Mouse (Mus musculus): ENCODE data around the gene Dnaja4. TPM values are rescaled to one million over a fixed set of nuclear protein-coding genes. Genes with fewer than 3 reads are reported as not detected.

Dnaja4 gene
- polyA plus RNA-seq, 1 experiment from 2014 or later, result 3.1 TPM

GRCm38 (mm10) chr9:54705561-54705960 is 6.9 kb downstream of the Dnaja4 start:
- H3K4me1 ChIP-seq, result peaks cover 22% of the 10 kb centered on the region
- peaks cover 2% of the 10 kb centered on the region; the same call in 1 of the 2 replicates for H3K36me3 ChIP-seq (replicated peaks)
- peaks cover 25% of the 10 kb centered on the region for H3K27me3 ChIP-seq (ENCODE audit: poor library complexity, severe bottlenecking)
- no peak overlapping the region for H3K27ac ChIP-seq
- no peaks in the 10 kb centered on the region for H3K9me3 ChIP-seq
- no peak overlapping the region for H3K4me3 ChIP-seq
- DNase-seq (ENCODE audit: extremely low spot score, low spot score), result no peak
- 83% methylated on average over 1 of the region's 1 CpGs for WGBS

- Histone ChIP-seq H3K9me3 (no peaks in the 10 kb centered on the region), H3K4me1 (peaks cover 16% of the 10 kb centered on the region), H3K27me3 (ENCODE audit: poor library complexity, severe bottlenecking) (peaks cover 6% of the 10 kb centered on the region; the same call in 1 of the 2 replicates), H3K36me3 (replicated peaks) (peaks cover 21% of the 10 kb centered on the region), H3K27ac (no peak overlapping the region), H3K4me3 (no peak overlapping the region)
- DNase-seq (ENCODE audit: extremely low spot score, low spot score), result no peak
- WGBS, result 60% methylated on average over 8 of the region's 8 CpGs
These were observed 8.8 kb downstream of the Dnaja4 start for GRCm38 (mm10) chr9:54707288-54707999.

- no peak overlapping the region for H3K4me3 ChIP-seq
- H3K4me1 ChIP-seq, result peaks cover 13% of the 10 kb centered on the region
- DNase-seq (ENCODE audit: extremely low spot score, low spot score), result no peak
- WGBS, result 91% methylated on average over 5 of the region's 5 CpGs
- no peak overlapping the region for H3K27ac ChIP-seq
- no peaks in the 10 kb centered on the region for H3K9me3 ChIP-seq
- H3K27me3 ChIP-seq (ENCODE audit: poor library complexity, severe bottlenecking), result 0 out of 2 replicates have a peak, but pooled peaks cover 3% of the 10 kb centered on the region
- H3K36me3 ChIP-seq (replicated peaks), result peaks cover 27% of the 10 kb centered on the region
These were observed 9.4 kb downstream of the Dnaja4 start for GRCm38 (mm10) chr9:54708085-54708484.

GRCm38 (mm10) chr9:54715776-54716175 is 17.1 kb downstream of the Dnaja4 start:
- Histone ChIP-seq H3K27me3 (ENCODE audit: poor library complexity, severe bottlenecking) (no peaks in the 10 kb centered on the region), H3K27ac (no peak overlapping the region), H3K36me3 (replicated peaks) (peaks cover 100% of the 10 kb centered on the region), H3K4me1 (no peaks in the 10 kb centered on the region), H3K9me3 (no peaks in the 10 kb centered on the region), H3K4me3 (no peak overlapping the region)
- WGBS, result 91% methylated on average over 3 of the region's 3 CpGs
- no peak for DNase-seq (ENCODE audit: extremely low spot score, low spot score)

GRCm38 (mm10) chr9:54717527-54717926 is 18.9 kb downstream of the Dnaja4 start:
- Histone ChIP-seq H3K27ac (no peak overlapping the region), H3K27me3 (ENCODE audit: poor library complexity, severe bottlenecking) (no peaks in the 10 kb centered on the region), H3K36me3 (replicated peaks) (peaks cover 97% of the 10 kb centered on the region), H3K4me3 (no peak overlapping the region), H3K4me1 (no peaks in the 10 kb centered on the region), H3K9me3 (no peaks in the 10 kb centered on the region)
- WGBS, result 87% methylated on average over 3 of the region's 3 CpGs
- no peak for DNase-seq (ENCODE audit: extremely low spot score, low spot score)

- WGBS, result 90% methylated on average over 7 of the region's 7 CpGs
- DNase-seq (ENCODE audit: extremely low spot score, low spot score), result no peak
- Histone ChIP-seq H3K27me3 (ENCODE audit: poor library complexity, severe bottlenecking) (no peaks in the 10 kb centered on the region), H3K36me3 (replicated peaks) (peaks cover 97% of the 10 kb centered on the region), H3K9me3 (no peaks in the 10 kb centered on the region), H3K27ac (no peak overlapping the region), H3K4me3 (no peak overlapping the region), H3K4me1 (no peaks in the 10 kb centered on the region)
These were observed 23.5 kb downstream of the Dnaja4 start for GRCm38 (mm10) chr9:54722156-54722555.

- WGBS, result 95% methylated on average over 4 of the region's 4 CpGs
- Histone ChIP-seq H3K27ac (no peak overlapping the region), H3K36me3 (replicated peaks) (peaks cover 97% of the 10 kb centered on the region), H3K9me3 (no peaks in the 10 kb centered on the region), H3K27me3 (ENCODE audit: poor library complexity, severe bottlenecking) (no peaks in the 10 kb centered on the region), H3K4me1 (no peaks in the 10 kb centered on the region), H3K4me3 (no peak overlapping the region)
- DNase-seq (ENCODE audit: extremely low spot score, low spot score), result no peak
These were observed 23.9 kb downstream of the Dnaja4 start for GRCm38 (mm10) chr9:54722596-54722995.

GRCm38 (mm10) chr9:54726315-54726714 is 27.6 kb downstream of the Dnaja4 start:
- no peak overlapping the region for H3K4me3 ChIP-seq
- H3K4me1 ChIP-seq, result no peaks in the 10 kb centered on the region
- no peak overlapping the region for H3K27ac ChIP-seq
- no peak for DNase-seq (ENCODE audit: extremely low spot score, low spot score)
- WGBS, result 88% methylated on average over 5 of the region's 5 CpGs
- H3K9me3 ChIP-seq, result no peaks in the 10 kb centered on the region
- no peaks in the 10 kb centered on the region for H3K27me3 ChIP-seq (ENCODE audit: poor library complexity, severe bottlenecking)
- H3K36me3 ChIP-seq (replicated peaks), result peaks cover 92% of the 10 kb centered on the region

- peaks cover 25% of the 10 kb centered on the region for H3K4me1 ChIP-seq
- no peaks in the 10 kb centered on the region for H3K9me3 ChIP-seq
- no peak for DNase-seq (ENCODE audit: extremely low spot score, low spot score)
- H3K27ac ChIP-seq, result no peak overlapping the region
- H3K4me3 ChIP-seq, result no peak overlapping the region; the same call in 1 of the 2 replicates
- H3K36me3 ChIP-seq (replicated peaks), result peaks cover 34% of the 10 kb centered on the region
- 87% methylated on average over 2 of the region's 2 CpGs for WGBS
- no peaks in the 10 kb centered on the region for H3K27me3 ChIP-seq (ENCODE audit: poor library complexity, severe bottlenecking)
These were observed 33.4 kb downstream of the Dnaja4 start for GRCm38 (mm10) chr9:54732122-54732521.

- H3K4me1 ChIP-seq, result peaks cover 36% of the 10 kb centered on the region
- H3K27ac ChIP-seq, result peak within 1 kb of the TSS; percentile 88
- peak; percentile 97 for DNase-seq (ENCODE audit: extremely low spot score, low spot score)
- no peaks in the 10 kb centered on the region for H3K27me3 ChIP-seq (ENCODE audit: poor library complexity, severe bottlenecking)
- peaks cover 15% of the 10 kb centered on the region for H3K36me3 ChIP-seq (replicated peaks)
- 2% methylated on average over 32 of the region's 32 CpGs for whole genome bisulfite sequencing
- peak within 1 kb of the TSS; percentile 87 for H3K4me3 ChIP-seq
- H3K9me3 ChIP-seq, result no peaks in the 10 kb centered on the region
These were observed 35.4 kb downstream of the Dnaja4 start, which contains the start of gene Wdr61 for GRCm38 (mm10) chr9:54733921-54734638. Wdr61 (minus strand) TSS chr9:54734519.

- 24% methylated on average over 11 of the region's 11 CpGs for WGBS
- Histone ChIP-seq H3K4me3 (peak overlapping the region; percentile 87), H3K4me1 (peaks cover 43% of the 10 kb centered on the region), H3K9me3 (no peaks in the 10 kb centered on the region), H3K36me3 (replicated peaks) (peaks cover 8% of the 10 kb centered on the region), H3K27ac (peak overlapping the region; percentile 88), H3K27me3 (ENCODE audit: poor library complexity, severe bottlenecking) (no peaks in the 10 kb centered on the region)
- DNase-seq (ENCODE audit: extremely low spot score, low spot score), result no peak
These were observed 36.1 kb downstream of the Dnaja4 start for GRCm38 (mm10) chr9:54734639-54735252.

- Histone ChIP-seq H3K4me3 (peak overlapping the region; percentile 10; the same call in 1 of the 2 replicates), H3K36me3 (replicated peaks) (no peaks in the 10 kb centered on the region), H3K4me1 (peaks cover 56% of the 10 kb centered on the region), H3K27me3 (ENCODE audit: poor library complexity, severe bottlenecking) (no peaks in the 10 kb centered on the region), H3K27ac (peak overlapping the region; percentile 74), H3K9me3 (no peaks in the 10 kb centered on the region)
- 17% methylated on average over 9 of the region's 9 CpGs for WGBS
- DNase-seq (ENCODE audit: extremely low spot score, low spot score), result peak; percentile 76
These were observed 37.6 kb downstream of the Dnaja4 start for GRCm38 (mm10) chr9:54736284-54736701.
